Mouse (Mus musculus): ENCODE data around the gene Nup85.

DNA sequence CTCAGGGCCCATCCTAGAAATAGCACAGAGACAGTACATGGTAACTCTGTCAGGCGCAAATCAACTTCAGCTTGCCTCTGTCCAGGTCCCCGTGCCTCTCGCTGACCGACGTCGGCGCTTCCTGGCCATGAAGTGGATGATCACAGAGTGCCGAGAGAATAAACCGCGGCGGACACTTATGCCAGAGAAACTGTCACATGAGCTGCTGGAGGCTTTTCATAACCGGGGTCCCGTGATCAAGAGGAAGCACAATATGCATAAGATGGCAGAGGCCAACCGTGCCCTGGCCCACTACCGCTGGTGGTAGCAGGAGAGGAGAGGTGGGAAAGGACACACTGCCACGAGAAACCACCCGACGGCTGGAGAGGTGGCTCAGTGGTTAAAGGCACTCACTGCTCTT, 42.5 kb downstream of the Nup85 start:
- TF ChIP-seq CTCF (conservative IDR thresholded peaks at IDR 0.05; ENCODE audit: low read length) = no peak
- no peak for TF ChIP-seq NANOG (IDR thresholded peaks at IDR 0.05; ENCODE audit: borderline replicate concordance, low read length)
